In the genomic region with DNA sequence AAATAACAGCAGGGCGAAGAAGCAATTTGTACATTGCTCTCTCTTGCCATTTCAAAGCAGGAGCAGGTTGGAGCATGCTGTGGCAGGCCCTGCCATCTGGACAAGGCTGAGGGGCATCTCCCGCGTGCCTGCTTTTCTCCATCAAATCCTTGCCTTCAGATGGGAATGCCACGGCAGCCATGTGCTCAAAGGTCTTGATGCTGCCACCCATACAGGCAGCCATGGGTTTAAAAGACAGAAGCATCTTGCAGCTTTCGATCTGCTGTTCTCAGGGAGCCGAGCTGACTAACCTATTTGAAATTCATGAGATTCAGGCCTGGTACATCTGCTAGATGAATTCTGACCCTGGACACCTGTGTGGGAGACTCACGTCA, we compare ENCODE assay signal across 16 mouse cellular contexts. TPM values are rescaled to one million over a fixed set of nuclear protein-coding genes. Genes with fewer than 3 reads are reported as not detected.
DNase-seq lines count a peak whose midpoint lies in the region; ATAC-seq lines count a peak whose summit lies in the region.
"Had no signal": no experiment of that assay in that cellular context is flagged by ENCODE, and none has a peak within 500 bp of the region (broad histone marks: within the 10 kb centered on the region; RNA-seq: fewer than 3 reads in every experiment).

No protein-coding gene starts in this region.

- WGBS in forebrain, embryonic 14.5 days, result 44% methylated on average over 7 of the region's 7 CpGs
- 68% methylated on average over 7 of the region's 7 CpGs for WGBS in midbrain, embryonic 10.5 days

- no peak overlapping the region for H3K4me2 ChIP-seq in forebrain, embryonic 14.5 days (ENCODE audit: low read length)
- H3K4me2 ChIP-seq: embryonic facial prominence, embryonic 12.5 days; heart, embryonic 11.5 days had no signal

- H3K9me3 ChIP-seq in forebrain, embryonic 14.5 days (replicated peaks; ENCODE audit: control insufficient read depth, low read length), result no peaks in the 10 kb centered on the region
- no peaks in the 10 kb centered on the region; the same call in 1 of the 2 replicates for H3K9me3 ChIP-seq in midbrain, embryonic 10.5 days (replicated peaks)
- H3K9me3 ChIP-seq: embryonic facial prominence, embryonic 12.5 days had no signal

- peak overlapping the region; percentile 40; the same call in 1 of the 2 replicates for H3K9ac ChIP-seq in forebrain, embryonic 14.5 days (ENCODE audit: low read length)
- H3K9ac ChIP-seq: embryonic facial prominence, embryonic 12.5 days had no signal

- H3K4me1 ChIP-seq in forebrain, embryonic 14.5 days (ENCODE audit: control insufficient read depth, insufficient read depth, low read length), result peaks cover 24% of the 10 kb centered on the region
- H3K4me1 ChIP-seq in midbrain, embryonic 10.5 days, result peaks cover 35% of the 10 kb centered on the region

- peaks cover 6% of the 10 kb centered on the region; the same call in 1 of the 2 replicates for H3K36me3 ChIP-seq in forebrain, embryonic 14.5 days (ENCODE audit: control insufficient read depth, insufficient read depth, low read length)
- H3K36me3 ChIP-seq in midbrain, embryonic 10.5 days, result peaks cover 21% of the 10 kb centered on the region

- DNase-seq in cerebellum, adult 8-10 months, result peak; percentile 84
- DNase-seq in forebrain, embryonic 14.5 days (ENCODE audit: low spot score), result peak; percentile 74
- no peak for DNase-seq in midbrain, embryonic 10.5 days (ENCODE audit: low spot score)
- DNase-seq in kidney, adult 8-10 months, result no peak
- DNase-seq in lung, adult 18-20 months, result no peak
- no peak for DNase-seq in lung, postnatal 14 days
- DNase-seq: adrenal gland, postnatal 25 days; liver; right cerebral cortex, postnatal 14 days had no signal

- no peak overlapping the region for H3K4me3 ChIP-seq in forebrain, embryonic 14.5 days (ENCODE audit: low read depth, low read length)
- no peak overlapping the region for H3K4me3 ChIP-seq in midbrain, embryonic 10.5 days
- H3K4me3 ChIP-seq: embryonic facial prominence, embryonic 12.5 days; myocyte had no signal

- peak overlapping the region; percentile 83 for H3K27ac ChIP-seq in forebrain, embryonic 14.5 days (ENCODE audit: low read depth, low read length)
- H3K27ac ChIP-seq in midbrain, embryonic 10.5 days (replicated peaks), result peak overlapping the region; percentile 70
- H3K27ac ChIP-seq: embryonic facial prominence, embryonic 12.5 days had no signal

- H3K27me3 ChIP-seq in forebrain, embryonic 14.5 days (replicated peaks; ENCODE audit: control insufficient read depth, insufficient read depth, low read length), result no peaks in the 10 kb centered on the region
- H3K27me3 ChIP-seq in midbrain, embryonic 10.5 days (ENCODE audit: low read depth, poor library complexity, severe bottlenecking), result no peaks in the 10 kb centered on the region
- H3K27me3 ChIP-seq: CH12.LX; embryonic facial prominence, embryonic 12.5 days had no signal

- peak; percentile 91 for ATAC-seq in cerebellum, adult (ENCODE audit: insufficient number of reproducible peaks, low FRiP score, low TSS enrichment)
- ATAC-seq in forebrain, embryonic 14.5 days, result peak; percentile 74
- ATAC-seq in megakaryocyte progenitor cell, adult 5-6 weeks (replicated peaks; ENCODE audit: poor library complexity), result no peak
- ATAC-seq: lung, postnatal 0 days had no signal

RNA-seq across cellular contexts. Expression of a gene that starts 53.4 kb away (rescaled TPM):
- polyA plus RNA-seq in forebrain, embryonic 14.5 days (2014; fragmentation: Nextera tagmentation; extraction: Ambion mirVana), result 148 and 170 TPM in 2 replicates
- 37.3 and 59.0 TPM in 2 replicates for polyA plus RNA-seq in midbrain, embryonic 10.5 days (2016; fragmentation: Nextera tagmentation; extraction: Ambion mirVana)
- not detected in 2 replicates for total RNA-seq in megakaryocyte progenitor cell, adult 5-6 weeks (2015)
- total RNA-seq in megakaryocyte progenitor cell, adult 5-6 weeks (2017), result not detected in 2 replicates

Comparison
In these comparisons a context has a peak if more than half of its experiments do, and no peak if none do; other contexts are left out.
1. DNase-seq: peak in cerebellum, adult 8-10 months (single experiment) and forebrain, embryonic 14.5 days (single experiment); none in midbrain, embryonic 10.5 days (single experiment), kidney, adult 8-10 months (0 of 2), lung, adult 18-20 months (0 of 2) and lung, postnatal 14 days (single experiment).